18 mouse cellular contexts compared by ENCODE assay signal in genomic region chr1:172329616-172330015, GRCm38 (mm10). TPM values are rescaled to one million over a fixed set of nuclear protein-coding genes. Genes with fewer than 3 reads are reported as not detected.
DNase-seq lines count a peak whose midpoint lies in the region; ATAC-seq and TF ChIP-seq lines count a peak whose summit lies in the region.
"Had no signal": no experiment of that assay in that cellular context is flagged by ENCODE, and none has a peak within 500 bp of the region (broad histone marks: within the 10 kb centered on the region; RNA-seq: fewer than 3 reads in every experiment).

No protein-coding gene starts in this region.

- peak overlapping the region; percentile 46; the same call in 1 of the 2 replicates for H3K4me2 ChIP-seq in forebrain, embryonic 15.5 days (replicated peaks)
- H3K4me2 ChIP-seq in hindbrain, postnatal 0 days (ENCODE audit: low read depth, low read length) = peak overlapping the region; percentile 59
- H3K4me2 ChIP-seq in neural tube, embryonic 13.5 days = peak overlapping the region; percentile 51
- no peak overlapping the region for H3K4me2 ChIP-seq in kidney, embryonic 14.5 days (replicated peaks; ENCODE audit: low read depth, low read length)
- H3K4me2 ChIP-seq: intestine, embryonic 15.5 days; liver, embryonic 15.5 days had no signal

- H3K4me1 ChIP-seq in forebrain, embryonic 15.5 days = peaks cover 24% of the 10 kb centered on the region
- peaks cover 8% of the 10 kb centered on the region for H3K4me1 ChIP-seq in hindbrain, postnatal 0 days (ENCODE audit: insufficient read depth, low read length)
- peaks cover 23% of the 10 kb centered on the region for H3K4me1 ChIP-seq in neural tube, embryonic 13.5 days (replicated peaks)
- no peaks in the 10 kb centered on the region for H3K4me1 ChIP-seq in kidney, embryonic 14.5 days (ENCODE audit: control insufficient read depth, insufficient read depth, low read length)

- no peaks in the 10 kb centered on the region for H3K9me3 ChIP-seq in forebrain, embryonic 15.5 days
- no peaks in the 10 kb centered on the region for H3K9me3 ChIP-seq in hindbrain, postnatal 0 days (ENCODE audit: low read length)
- no peaks in the 10 kb centered on the region for H3K9me3 ChIP-seq in neural tube, embryonic 13.5 days
- H3K9me3 ChIP-seq in kidney, embryonic 14.5 days (ENCODE audit: control insufficient read depth, low read length) = no peaks in the 10 kb centered on the region
- H3K9me3 ChIP-seq: intestine, embryonic 15.5 days; liver, embryonic 15.5 days had no signal

- H3K4me3 ChIP-seq in forebrain, embryonic 15.5 days = no peak overlapping the region
- H3K4me3 ChIP-seq in hindbrain, postnatal 0 days (ENCODE audit: low read length) = no peak overlapping the region; the same call in 1 of the 2 replicates
- no peak overlapping the region for H3K4me3 ChIP-seq in neural tube, embryonic 13.5 days
- no peak overlapping the region for H3K4me3 ChIP-seq in kidney, embryonic 14.5 days (ENCODE audit: low read length)
- H3K4me3 ChIP-seq: erythroblast, embryonic 14.5 days; intestine, embryonic 15.5 days; liver, embryonic 15.5 days had no signal

- no peaks in the 10 kb centered on the region; the same call in 1 of the 2 replicates for H3K27me3 ChIP-seq in forebrain, embryonic 15.5 days
- no peaks in the 10 kb centered on the region for H3K27me3 ChIP-seq in hindbrain, postnatal 0 days (ENCODE audit: insufficient read depth, low read length)
- H3K27me3 ChIP-seq in neural tube, embryonic 13.5 days = peaks cover 25% of the 10 kb centered on the region
- H3K27me3 ChIP-seq in kidney, embryonic 14.5 days (ENCODE audit: control insufficient read depth, insufficient read depth, low read length) = peaks cover 44% of the 10 kb centered on the region

- H3K36me3 ChIP-seq in forebrain, embryonic 15.5 days = no peaks in the 10 kb centered on the region
- no peaks in the 10 kb centered on the region for H3K36me3 ChIP-seq in hindbrain, postnatal 0 days (ENCODE audit: insufficient read depth, low read length)
- H3K36me3 ChIP-seq in neural tube, embryonic 13.5 days = no peaks in the 10 kb centered on the region
- H3K36me3 ChIP-seq in kidney, embryonic 14.5 days (ENCODE audit: control insufficient read depth, insufficient read depth, low read length) = no peaks in the 10 kb centered on the region
- H3K36me3 ChIP-seq: intestine, embryonic 15.5 days; liver, embryonic 15.5 days had no signal

- 78% methylated on average over 6 of the region's 6 CpGs for WGBS in forebrain, embryonic 15.5 days
- 69% methylated on average over 6 of the region's 6 CpGs for WGBS in hindbrain, postnatal 0 days
- WGBS in neural tube, embryonic 13.5 days = 67% methylated on average over 6 of the region's 6 CpGs
- WGBS in kidney, embryonic 14.5 days = 63% methylated on average over 6 of the region's 6 CpGs

- peak; percentile 9; the same call in 1 of the 2 replicates for ATAC-seq in forebrain, embryonic 15.5 days (replicated peaks)
- peak; percentile 1; the same call in 1 of the 2 replicates for ATAC-seq in hindbrain, postnatal 0 days
- ATAC-seq in neural tube, embryonic 13.5 days (ENCODE audit: low read depth) = no peak; the same call in 1 of the 2 replicates
- ATAC-seq in kidney, embryonic 14.5 days (ENCODE audit: low FRiP score, low TSS enrichment) = no peak
- ATAC-seq: intestine, embryonic 15.5 days; Patski had no signal

- 0 out of 2 replicates have a peak overlapping the region, but pooled peaks have one; percentile 37 for H3K9ac ChIP-seq in forebrain, embryonic 15.5 days (replicated peaks)
- H3K9ac ChIP-seq in hindbrain, postnatal 0 days (replicated peaks; ENCODE audit: low read length) = no peak overlapping the region
- H3K9ac ChIP-seq in neural tube, embryonic 13.5 days = peak overlapping the region; percentile 47
- H3K9ac ChIP-seq in kidney, embryonic 14.5 days (ENCODE audit: low read depth, low read length) = no peak overlapping the region
- H3K9ac ChIP-seq: intestine, embryonic 15.5 days; liver, embryonic 15.5 days had no signal

- peak overlapping the region; percentile 47 for H3K27ac ChIP-seq in forebrain, embryonic 15.5 days (replicated peaks)
- peak overlapping the region; percentile 54; the same call in 1 of the 2 replicates for H3K27ac ChIP-seq in hindbrain, postnatal 0 days
- H3K27ac ChIP-seq in neural tube, embryonic 13.5 days (replicated peaks) = peak overlapping the region; percentile 15; the same call in 1 of the 2 replicates
- H3K27ac ChIP-seq in kidney, embryonic 14.5 days (ENCODE audit: low read depth, low read length) = no peak overlapping the region
- H3K27ac ChIP-seq: intestine, embryonic 15.5 days; liver, embryonic 15.5 days had no signal

- no peak for TF ChIP-seq CTCF in hindbrain, postnatal 0 days (IDR thresholded peaks at IDR 0.05; ENCODE audit: low read depth)

- peak; percentile 55 for DNase-seq in cerebellum, adult 8-10 months
- DNase-seq in cerebellum, postnatal 36 days = no peak
- DNase-seq in hindbrain, postnatal 0 days (ENCODE audit: low spot score) = no peak
- no peak for DNase-seq in kidney, postnatal 4 days
- no peak for DNase-seq in ovary, postnatal 14 days (ENCODE audit: low spot score)
- DNase-seq: heart, postnatal 10 days; kidney, postnatal 25 days; thymus, postnatal 14 days had no signal

RNA-seq across cellular contexts. Expression of gene Kcnj9, which starts 0.5 kb away (rescaled TPM):
- 3.4 and 3.5 TPM in 2 replicates for polyA plus RNA-seq in forebrain, embryonic 15.5 days (2015; fragmentation: Nextera tagmentation; extraction: Ambion mirVana)
- total RNA-seq in hindbrain, postnatal 0 days (2014; rRNA removed) = 8.0 and 9.8 TPM in 2 replicates
- 3.6 and 4.2 TPM in 2 replicates for polyA plus RNA-seq in hindbrain, postnatal 0 days (2015; fragmentation: Nextera tagmentation; extraction: Ambion mirVana)
- 1.5 and 2.1 TPM in 2 replicates for polyA plus RNA-seq in neural tube, embryonic 13.5 days (2015; fragmentation: Nextera tagmentation; extraction: Ambion mirVana)
- polyA plus RNA-seq in kidney, embryonic 14.5 days (2014; fragmentation: Nextera tagmentation; extraction: Ambion mirVana) = 0.20 TPM in 1 of 2 replicates, not detected in the other
- total RNA-seq: gastrocnemius, adult 18-20 months; heart, adult 8-10 months; heart, postnatal 10 days had no signal
- polyA plus RNA-seq: intestine, embryonic 15.5 days; limb, embryonic 11.5 days; liver, embryonic 15.5 days had no signal

RNA-seq across cellular contexts. Expression of gene Kcnj10, which starts 11.4 kb away (rescaled TPM):
- 1.7 and 1.9 TPM in 2 replicates for polyA plus RNA-seq in forebrain, embryonic 15.5 days (2015; fragmentation: Nextera tagmentation; extraction: Ambion mirVana)
- 8.6 and 10.0 TPM in 2 replicates for total RNA-seq in hindbrain, postnatal 0 days (2014; rRNA removed)
- polyA plus RNA-seq in hindbrain, postnatal 0 days (2015; fragmentation: Nextera tagmentation; extraction: Ambion mirVana) = 5.4 and 5.6 TPM in 2 replicates
- polyA plus RNA-seq in neural tube, embryonic 13.5 days (2015; fragmentation: Nextera tagmentation; extraction: Ambion mirVana) = 1.9 and 2.0 TPM in 2 replicates
- 0.31 and 0.57 TPM in 2 replicates for polyA plus RNA-seq in kidney, embryonic 14.5 days (2014; fragmentation: Nextera tagmentation; extraction: Ambion mirVana)
- polyA plus RNA-seq: erythroblast, embryonic 14.5 days had no signal

RNA-seq across cellular contexts. Expression of gene Atp1a2, which starts 31.8 kb away (rescaled TPM):
- polyA plus RNA-seq in forebrain, embryonic 15.5 days (2015; fragmentation: Nextera tagmentation; extraction: Ambion mirVana) = 32.2 and 33.1 TPM in 2 replicates
- 546 and 572 TPM in 2 replicates for total RNA-seq in hindbrain, postnatal 0 days (2014; rRNA removed)
- polyA plus RNA-seq in hindbrain, postnatal 0 days (2015; fragmentation: Nextera tagmentation; extraction: Ambion mirVana) = 119 and 123 TPM in 2 replicates
- 38.6 and 40.0 TPM in 2 replicates for polyA plus RNA-seq in neural tube, embryonic 13.5 days (2015; fragmentation: Nextera tagmentation; extraction: Ambion mirVana)
- polyA plus RNA-seq in kidney, embryonic 14.5 days (2014; fragmentation: Nextera tagmentation; extraction: Ambion mirVana) = 0.66 and 0.96 TPM in 2 replicates
- polyA plus RNA-seq: erythroblast, embryonic 14.5 days had no signal

RNA-seq across cellular contexts. Expression of gene Pigm, which starts 46.7 kb away (rescaled TPM):
- 4.7 TPM in 2 replicates for polyA plus RNA-seq in forebrain, embryonic 15.5 days (2015; fragmentation: Nextera tagmentation; extraction: Ambion mirVana)
- total RNA-seq in hindbrain, postnatal 0 days (2014; rRNA removed) = 12.2 and 14.7 TPM in 2 replicates
- polyA plus RNA-seq in hindbrain, postnatal 0 days (2015; fragmentation: Nextera tagmentation; extraction: Ambion mirVana) = 2.7 and 3.0 TPM in 2 replicates
- polyA plus RNA-seq in neural tube, embryonic 13.5 days (2015; fragmentation: Nextera tagmentation; extraction: Ambion mirVana) = 5.1 and 5.7 TPM in 2 replicates
- polyA plus RNA-seq in kidney, embryonic 14.5 days (2014; fragmentation: Nextera tagmentation; extraction: Ambion mirVana) = 9.5 and 12.1 TPM in 2 replicates

Comparison
In these comparisons a context has a peak if more than half of its experiments do, and no peak if none do; other contexts are left out.
1. ATAC-seq: peak in forebrain, embryonic 15.5 days (single experiment) and hindbrain, postnatal 0 days (single experiment); none in neural tube, embryonic 13.5 days (single experiment) and kidney, embryonic 14.5 days (single experiment).
2. H3K9ac ChIP-seq: peak in forebrain, embryonic 15.5 days (single experiment) and neural tube, embryonic 13.5 days (single experiment); none in hindbrain, postnatal 0 days (single experiment) and kidney, embryonic 14.5 days (single experiment).
3. RNA of gene Atp1a2, which starts 31.8 kb away (polyA plus RNA-seq): 119 to 123 TPM in hindbrain, postnatal 0 days, 38.6 to 40.0 TPM in neural tube, embryonic 13.5 days and 32.2 to 33.1 TPM in forebrain, embryonic 15.5 days; 0.66 to 0.96 TPM in kidney, embryonic 14.5 days; every median in the first group is over 10 times any median in the second.